Mouse (Mus musculus) CH12.LX (cell line): ENCODE data around the gene Romo1.

Experiments
- CHD2 ChIP-seq: IDR thresholded peaks from 2 replicates; pipeline ENCODE4 v1.6.1; 2011; ENCODE audit warnings: low read length, improper control_type of control experiment
- POLR2A ChIP-seq: IDR thresholded peaks from 2 replicates; pipeline ENCODE4 v1.6.1; 2011; ENCODE audit warnings: low read depth, mild to moderate bottlenecking, improper control_type of control experiment, low read length

- TF ChIP-seq POLR2A (no peak), CHD2 (no peak)
These were observed 37.2 kb downstream of the Romo1 start for GRCm38 (mm10) chr2:156180824-156181590.
